Mouse (Mus musculus) brain, embryonic 18.5 days (tissue): ENCODE results near the gene Plpp2.

Experiments used
- DNase-seq: peaks from one replicate; pipeline ENCODE4 v3.0.0-alpha.2; 2012; ENCODE audit warnings: low read depth, low spot score

The Plpp2 gene

GRCm38 (mm10) chr10:79530241-79530640 lies 3.4 kb downstream of the Plpp2 start:
- no peak for DNase-seq

DNA sequence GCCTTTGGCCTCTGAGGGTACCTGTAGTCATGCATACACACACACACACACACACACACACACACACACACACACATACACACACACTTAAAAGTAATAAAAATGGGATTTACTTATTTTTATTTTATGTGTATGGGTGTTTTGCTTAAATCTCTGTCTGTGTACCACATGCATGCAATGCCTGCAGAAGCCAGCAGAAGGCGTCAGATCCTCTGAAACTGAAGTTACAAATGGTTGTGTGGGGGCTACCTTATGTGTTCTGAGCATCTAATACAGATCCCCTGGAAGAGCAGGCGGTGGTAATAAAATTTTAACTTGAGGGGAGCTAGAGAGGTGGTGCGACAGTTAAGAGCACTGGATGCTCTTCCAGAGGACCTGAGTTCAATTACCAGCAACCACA lies 5.5 kb downstream of the Plpp2 start:
- DNase-seq, result no peak

GRCm38 (mm10) chr10:79527453-79527845 lies 6.1 kb downstream of the Plpp2 start:
- no peak for DNase-seq

- DNase-seq, result no peak
Observed at GRCm38 (mm10) chr10:79526661-79527452, 6.7 kb downstream of the Plpp2 start.

- DNase-seq, result no peak
Observed at GRCm38 (mm10) chr10:79525456-79526325, 7.9 kb downstream of the Plpp2 start.

DNA sequence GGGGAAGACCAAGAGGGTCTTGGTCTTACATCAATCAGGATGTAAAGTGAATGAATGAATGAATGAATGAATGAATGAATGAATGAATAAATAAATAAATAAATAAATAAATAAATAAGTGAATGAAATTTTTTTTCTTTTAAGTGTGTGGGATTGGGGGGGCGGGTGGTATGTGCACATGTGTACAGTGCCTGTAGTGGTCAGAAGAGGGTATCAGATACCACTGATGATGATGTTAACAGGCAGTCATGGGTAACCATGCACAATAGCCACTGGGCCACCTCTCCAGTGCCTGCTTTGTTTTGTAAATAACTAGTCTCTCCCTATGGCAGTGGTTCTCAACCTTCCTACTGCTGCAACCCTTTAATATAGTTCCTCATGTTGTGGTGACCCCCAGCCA lies 9.2 kb downstream of the Plpp2 start:
- DNase-seq, result no peak

DNA sequence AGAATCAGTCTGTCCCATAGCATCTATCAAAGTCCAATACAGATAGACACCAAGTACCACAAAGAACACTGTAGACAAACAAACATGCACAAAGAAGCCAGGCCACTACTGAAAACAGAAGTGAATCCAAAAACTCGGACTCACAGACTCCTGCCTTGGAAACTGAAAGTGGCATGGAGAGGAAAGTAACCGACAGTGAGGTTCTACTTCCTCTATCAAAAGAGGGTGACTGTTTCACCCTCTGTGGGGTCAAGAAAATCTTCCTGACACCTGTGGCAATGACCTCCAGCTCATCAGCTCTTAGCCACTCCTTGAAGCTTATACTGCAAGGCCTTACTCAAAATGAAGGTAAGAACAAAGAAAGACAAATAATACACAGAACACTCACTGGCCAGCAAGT lies 26.9 kb downstream of the Plpp2 start:
- DNase-seq, result no peak

DNA sequence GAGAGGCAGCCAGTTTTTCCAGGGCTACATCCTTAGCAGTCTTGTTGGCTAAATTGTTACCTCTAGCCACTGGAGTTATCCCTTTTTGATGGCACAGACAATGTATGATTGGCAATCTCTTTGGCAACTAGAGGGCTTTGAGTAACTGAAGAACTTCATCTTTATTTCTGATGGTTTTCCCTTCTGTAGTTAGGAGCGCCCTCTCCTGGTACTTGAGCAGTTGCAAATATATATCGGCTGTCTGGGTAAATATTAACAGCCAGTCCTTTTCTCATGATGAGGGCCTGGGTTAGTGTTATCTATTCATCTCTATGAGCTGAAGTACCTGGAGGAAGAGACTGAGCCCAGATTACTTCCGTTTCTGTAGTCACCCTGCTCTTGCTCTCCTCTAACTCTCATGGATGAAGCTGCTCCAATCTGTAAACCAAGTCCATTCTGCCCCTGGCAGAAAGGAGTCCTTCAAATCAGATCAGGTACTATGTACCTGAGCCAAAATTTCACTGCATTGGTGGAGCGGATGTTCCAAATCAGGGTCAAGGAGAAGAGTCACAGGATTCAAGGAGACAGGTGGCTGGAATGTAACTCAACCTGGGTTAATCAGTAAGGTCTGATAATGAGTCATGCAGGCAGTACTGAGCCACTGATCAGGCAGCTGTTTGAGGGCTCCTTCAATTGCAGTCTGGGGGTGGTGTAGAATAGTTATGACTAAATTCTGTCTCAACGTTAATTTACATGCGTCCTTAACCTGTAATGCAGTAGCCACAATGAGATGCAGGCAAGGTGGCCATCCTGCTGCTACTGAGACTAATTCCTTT lies 30.6 kb downstream of the Plpp2 start:
- no peak for DNase-seq

- no peak for DNase-seq
Observed at GRCm38 (mm10) chr10:79496701-79497288, 36.8 kb downstream of the Plpp2 start.

DNA sequence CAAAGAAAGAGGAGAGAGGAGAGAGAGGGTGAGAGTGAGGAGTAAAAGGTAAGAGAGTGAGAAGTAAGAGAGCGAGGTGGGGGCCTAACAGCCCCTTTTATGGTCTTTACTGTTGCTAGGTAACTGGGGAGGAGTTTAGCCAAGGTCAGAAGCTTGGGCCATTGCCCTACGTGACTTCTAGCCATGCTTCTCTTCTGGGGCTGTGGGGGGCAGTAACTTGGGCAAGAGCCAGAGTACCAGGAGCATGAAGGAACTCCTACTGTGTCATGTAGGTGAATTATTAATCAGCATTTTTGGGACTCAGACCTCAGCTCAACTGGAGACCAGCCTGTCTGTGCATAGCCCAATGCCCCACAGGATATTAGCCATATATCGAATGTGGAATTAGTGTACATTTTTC lies 37.7 kb downstream of the Plpp2 start:
- no peak for DNase-seq
